Mouse (Mus musculus): ENCODE results near the gene Cdkn2b. TPM values are rescaled to one million over a fixed set of nuclear protein-coding genes. Genes with fewer than 3 reads are reported as not detected.

Gene Cdkn2b
- total RNA-seq, 2 experiments from 2014 or later, result 0.82 to 1.5 TPM

DNA sequence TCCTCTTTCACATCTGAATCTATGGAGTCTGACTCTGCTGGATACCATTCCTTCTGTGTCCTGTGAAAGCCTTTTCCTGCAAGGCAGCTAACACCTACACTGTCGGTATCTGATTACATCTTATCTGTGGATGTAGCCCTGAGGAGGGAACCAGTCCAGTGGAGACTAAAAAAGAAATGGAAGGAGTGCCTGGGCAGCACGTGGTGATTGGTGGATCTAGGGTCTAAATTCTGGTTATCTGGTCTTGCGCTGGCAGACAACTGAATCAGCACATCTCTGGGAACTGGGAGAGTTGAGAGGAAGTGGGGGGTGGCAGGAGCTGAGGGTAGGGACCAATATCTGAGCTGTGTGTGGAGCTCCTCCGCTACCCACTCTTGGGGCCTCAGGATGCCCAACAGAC is 21.8 kb downstream of the Cdkn2b start:
- DNase-seq, result no peak

DNA sequence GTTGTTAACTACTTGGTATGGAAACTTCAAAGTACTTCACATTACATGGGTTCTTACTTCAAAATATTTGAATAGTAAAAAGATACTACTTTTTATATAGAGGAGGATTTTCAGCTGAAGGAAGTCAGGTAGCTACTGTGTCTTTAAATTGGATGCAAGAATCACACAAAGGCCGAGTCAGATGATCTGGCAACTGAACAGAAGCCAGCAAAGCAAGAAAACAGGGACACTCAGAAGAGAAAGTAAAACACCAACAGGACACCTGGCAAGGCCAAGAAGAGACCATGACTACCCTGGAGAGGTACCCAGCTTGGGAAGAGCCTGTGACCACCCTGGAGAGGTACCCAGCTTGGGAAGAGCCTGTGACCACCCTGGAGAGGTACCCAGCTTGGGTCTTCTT is 24.3 kb downstream of the Cdkn2b start:
- DNase-seq, result no peak

DNA sequence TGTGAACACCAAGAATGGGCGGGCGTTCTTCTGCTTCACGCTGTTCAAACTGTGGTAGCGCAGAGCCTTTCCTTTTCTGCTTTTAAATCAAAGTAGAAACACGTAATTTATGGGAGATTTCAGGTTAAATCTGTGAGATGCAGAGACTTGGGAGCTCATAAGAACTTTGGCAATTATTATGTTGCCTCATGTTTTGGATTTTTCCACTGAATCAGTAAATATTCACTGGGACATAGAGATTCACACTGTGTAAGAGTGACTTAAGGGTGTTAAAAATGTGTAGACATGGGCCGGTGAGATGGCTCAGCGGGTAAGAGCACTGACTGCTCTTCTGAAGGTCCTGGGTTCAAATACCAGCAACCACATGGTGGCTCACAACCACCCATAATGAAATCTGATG is 25.2 kb downstream of the Cdkn2b start:
- DNase-seq, result no peak

GRCm38 (mm10) chr4:89282661-89283060 is 28.2 kb downstream of the Cdkn2b start:
- DNase-seq, result no peak

DNA sequence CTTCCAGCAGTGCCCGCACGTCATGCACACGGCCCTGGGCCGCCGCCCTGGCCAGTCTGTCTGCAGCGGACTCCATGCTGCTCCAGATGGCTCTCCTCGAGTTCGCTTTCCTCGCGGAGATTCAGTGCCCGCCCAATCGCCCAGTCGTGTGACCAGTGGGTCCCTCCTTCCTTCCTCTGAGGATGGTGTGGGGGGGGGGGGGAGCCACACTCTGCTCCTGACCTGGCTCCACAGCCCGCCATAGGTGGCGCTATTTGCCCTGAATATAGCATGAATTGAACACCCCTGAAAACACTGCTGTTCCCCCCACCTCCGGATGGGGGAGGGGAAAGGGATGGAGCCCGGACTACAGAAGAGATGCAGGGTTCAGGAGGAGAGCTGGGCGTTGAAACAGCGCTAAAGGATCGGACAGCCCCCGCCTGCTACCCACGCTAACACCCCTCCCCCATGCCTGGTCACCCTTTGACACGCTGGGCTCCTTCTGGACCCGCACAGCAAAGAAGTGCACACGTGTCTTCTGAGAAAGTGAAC is 28.7 kb downstream of the Cdkn2b start:
- peak; percentile 25 to 32 for DNase-seq

DNA sequence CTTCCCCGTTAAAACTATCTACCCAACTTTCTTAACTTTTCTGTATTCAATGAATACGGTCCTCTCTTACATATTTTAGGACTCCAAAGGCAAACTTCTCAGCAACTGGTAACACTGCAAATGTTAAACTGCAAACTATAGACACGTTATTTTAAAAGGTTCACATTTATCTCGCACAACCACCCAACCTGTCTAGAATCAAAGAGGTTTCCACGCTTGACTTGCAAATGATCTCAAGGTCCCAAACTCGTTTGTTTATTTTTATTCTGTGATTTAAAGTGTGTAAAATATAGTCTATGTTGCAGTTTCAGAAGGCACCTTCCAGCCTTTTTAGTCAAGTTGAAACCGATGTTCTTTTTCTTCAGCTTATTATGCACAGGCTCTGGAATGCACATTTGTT is 29.6 kb downstream of the Cdkn2b start:
- no peak for DNase-seq

GRCm38 (mm10) chr4:89279641-89280040 is 31.2 kb downstream of the Cdkn2b start:
- no peak for DNase-seq

DNA sequence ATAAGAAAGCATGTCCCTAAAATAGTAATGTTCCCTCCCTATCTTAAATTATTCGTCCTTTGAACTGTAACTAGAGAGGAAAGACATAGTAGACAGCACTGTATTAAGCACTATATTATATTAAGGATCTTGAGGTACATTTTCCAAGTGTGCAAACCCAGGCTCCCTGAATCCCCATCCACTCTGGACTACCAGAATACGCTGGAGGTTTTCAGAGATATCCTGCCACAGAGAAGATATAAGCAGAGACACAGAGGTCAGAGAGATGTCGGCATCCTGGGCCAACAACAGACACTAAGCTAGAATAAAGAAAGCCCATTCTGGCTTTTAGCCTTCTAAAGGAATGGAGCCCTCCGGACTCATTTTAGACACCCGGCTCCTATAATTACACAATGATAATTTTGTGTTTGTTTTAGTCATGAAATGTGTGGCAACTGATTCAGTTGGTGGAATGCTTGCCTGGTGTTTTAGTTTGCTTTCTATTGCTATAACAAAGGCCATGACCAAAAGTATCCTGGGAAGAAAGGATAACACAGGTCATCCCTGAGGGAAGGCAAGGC is 33.4 kb downstream of the Cdkn2b start:
- DNase-seq, result no peak

DNA sequence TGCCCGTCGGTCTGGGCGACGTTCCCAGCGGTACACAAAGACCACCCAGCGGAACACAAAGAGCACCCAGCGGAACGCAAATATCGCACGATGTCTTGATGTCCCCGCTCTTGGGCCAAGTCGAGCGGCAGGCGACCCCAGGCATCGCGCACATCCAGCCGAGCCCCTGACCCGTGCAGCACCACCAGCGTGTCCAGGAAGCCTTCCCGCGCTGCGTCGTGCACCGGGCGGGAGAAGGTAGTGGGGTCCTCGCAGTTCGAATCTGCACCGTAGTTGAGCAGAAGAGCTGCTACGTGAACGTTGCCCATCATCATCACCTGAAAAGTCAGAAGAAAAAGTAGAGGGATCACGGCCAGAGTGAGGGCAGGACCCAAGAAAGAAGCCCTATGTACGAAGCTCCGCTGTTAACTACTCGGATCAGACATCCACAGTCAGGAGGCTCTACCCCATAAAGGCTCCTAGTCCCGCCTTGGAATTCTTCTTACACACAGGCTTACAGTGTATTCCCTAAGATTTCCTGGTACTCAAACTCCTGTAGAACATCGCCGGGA is 34.1 kb downstream of the Cdkn2b start:
- DNase-seq, result no peak

- DNase-seq, result peak; percentile 22 to 39
Measured at GRCm38 (mm10) chr4:89275811-89276584, 34.8 kb downstream of the Cdkn2b start.

- peak in 1 of 2 experiments; percentile 20 for DNase-seq
Measured at GRCm38 (mm10) chr4:89274829-89275548, 35.9 kb downstream of the Cdkn2b start.

GRCm38 (mm10) chr4:89274006-89274405 is 36.8 kb downstream of the Cdkn2b start:
- DNase-seq, result peak in 1 of 2 experiments; percentile 34

DNA sequence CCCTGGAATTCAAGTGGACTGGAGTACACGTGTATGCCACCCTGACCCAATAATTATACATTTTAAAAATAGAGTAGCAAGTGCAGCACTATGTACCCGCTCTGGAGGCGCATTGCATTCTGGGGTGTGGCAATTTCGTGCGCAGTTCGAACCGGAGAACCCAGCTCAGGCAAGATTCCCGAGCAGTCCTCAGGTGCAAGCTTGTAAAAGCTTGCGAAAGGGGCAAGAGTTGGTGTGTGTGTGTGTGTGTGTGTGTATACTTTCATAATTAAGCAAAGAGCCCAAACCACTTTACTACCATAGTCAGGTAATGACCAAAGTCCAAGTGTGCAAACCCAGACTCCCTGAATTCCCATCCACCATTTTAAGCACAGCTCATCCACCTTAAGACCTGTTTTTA is 37.3 kb downstream of the Cdkn2b start:
- no peak for DNase-seq

DNA sequence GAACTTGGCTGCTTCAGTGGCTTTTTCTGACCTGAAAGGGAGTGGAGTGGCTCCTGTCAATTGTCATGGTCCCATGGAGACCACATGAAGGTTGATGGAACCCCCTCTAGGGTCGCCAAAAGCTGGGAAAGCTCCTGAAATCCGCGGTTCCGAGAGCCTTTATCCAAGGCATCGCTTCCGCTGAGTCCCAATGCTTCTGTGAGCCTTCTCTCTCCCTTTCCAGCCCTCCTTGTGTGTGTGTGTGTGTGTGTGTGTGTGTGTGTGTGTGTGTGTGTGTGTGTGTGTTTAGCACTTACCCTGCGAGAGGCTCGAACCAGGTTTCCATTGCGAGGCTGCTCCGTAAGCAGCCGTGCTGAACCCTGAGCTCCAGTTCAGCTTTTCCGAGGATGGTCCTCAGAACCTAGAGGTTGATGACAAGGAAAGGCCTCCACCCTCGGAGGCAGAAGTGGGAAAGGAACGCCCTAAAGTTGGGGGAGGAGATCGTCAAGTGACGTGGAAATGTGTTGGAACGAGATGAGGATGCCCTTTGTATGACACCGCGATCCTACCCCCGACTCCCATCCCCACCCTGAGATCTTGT is 37.8 kb downstream of the Cdkn2b start:
- peak in 1 of 2 experiments; percentile 20 for DNase-seq

- no peak for DNase-seq
Measured at GRCm38 (mm10) chr4:89272101-89272718, 38.6 kb downstream of the Cdkn2b start.

DNA sequence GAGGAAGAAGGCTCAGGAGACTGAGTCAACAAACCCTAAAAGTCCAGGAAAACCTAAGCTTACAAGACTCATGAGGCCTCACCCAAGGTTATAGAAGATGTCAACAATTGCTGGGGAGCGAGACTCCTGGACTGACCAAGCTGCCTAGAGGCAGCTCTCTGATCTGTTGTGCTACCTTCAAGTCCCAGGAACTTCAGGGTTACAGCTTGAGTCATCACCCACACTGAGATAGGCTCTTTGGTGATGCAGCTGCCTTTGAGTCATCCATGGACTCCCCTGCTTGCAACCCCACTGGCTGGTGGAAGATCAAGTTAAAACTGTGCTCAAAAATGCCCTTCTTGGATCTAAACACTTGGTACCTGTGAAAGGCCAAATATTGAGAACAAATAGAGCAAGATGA is 53.1 kb downstream of the Cdkn2b start:
- DNase-seq, result no peak

Other genes with a start within 250 kb of the Cdkn2b start
- 10 to 100 TPM; 19.9 to 21.4 TPM for gene Mtap, start 173.9 kb downstream of the Cdkn2b start, total RNA-seq (2021)
- gene Cdkn2a, start 16.4 kb downstream of the Cdkn2b start, total RNA-seq (2021), result under 1 TPM; 0.30 to 0.59 TPM

Measured in heart, adult 18-20 months (tissue).